Mouse (Mus musculus): ENCODE results near the gene Pnldc1.

The Pnldc1 gene

GRCm38 (mm10) chr17:12857395-12857794, 52.6 kb downstream of the Pnldc1 start:
- DNase-seq (ENCODE audit: low spot score), result no peak

- DNase-seq (ENCODE audit: low spot score), result no peak
Observed at GRCm38 (mm10) chr17:12854386-12854785, 55.6 kb downstream of the Pnldc1 start.

- no peak for DNase-seq (ENCODE audit: low spot score)
Observed at GRCm38 (mm10) chr17:12853821-12854220, 56.2 kb downstream of the Pnldc1 start.

- no peak for DNase-seq (ENCODE audit: low spot score)
Observed at GRCm38 (mm10) chr17:12851689-12852088, 58.3 kb downstream of the Pnldc1 start.

DNA sequence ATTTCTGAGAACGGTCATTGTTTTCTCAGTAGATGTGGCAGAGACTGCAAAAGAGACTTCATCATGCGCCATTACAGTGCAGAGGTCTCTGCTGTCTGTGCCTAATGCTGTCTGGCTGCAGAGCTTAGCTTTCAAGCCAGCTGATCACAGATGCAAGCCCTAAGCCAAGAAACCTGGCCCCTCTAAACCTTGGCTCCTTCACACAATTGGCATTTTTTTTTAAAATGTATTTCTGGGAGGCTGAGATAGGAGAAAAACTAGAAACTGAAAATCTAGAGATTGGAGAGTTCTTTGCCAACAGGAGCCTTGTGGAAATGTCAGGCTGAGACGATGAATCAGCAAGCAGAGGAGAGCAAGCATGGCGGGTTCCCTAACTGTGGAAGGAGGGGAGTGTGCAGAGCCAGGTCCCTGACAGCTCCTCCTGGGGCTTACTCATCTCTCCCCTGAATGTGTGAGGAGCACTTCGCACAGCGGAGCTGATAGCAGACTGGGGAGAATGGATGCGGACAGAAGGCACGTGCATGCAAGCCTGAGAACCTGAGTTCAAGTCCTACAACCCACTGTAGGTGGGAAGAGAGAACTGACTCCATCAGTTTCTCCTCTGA, 60.1 kb downstream of the Pnldc1 start:
- DNase-seq (ENCODE audit: low spot score), result no peak

- no peak for DNase-seq (ENCODE audit: low spot score)
Observed at GRCm38 (mm10) chr17:12847736-12848135, 62.3 kb downstream of the Pnldc1 start.

DNA sequence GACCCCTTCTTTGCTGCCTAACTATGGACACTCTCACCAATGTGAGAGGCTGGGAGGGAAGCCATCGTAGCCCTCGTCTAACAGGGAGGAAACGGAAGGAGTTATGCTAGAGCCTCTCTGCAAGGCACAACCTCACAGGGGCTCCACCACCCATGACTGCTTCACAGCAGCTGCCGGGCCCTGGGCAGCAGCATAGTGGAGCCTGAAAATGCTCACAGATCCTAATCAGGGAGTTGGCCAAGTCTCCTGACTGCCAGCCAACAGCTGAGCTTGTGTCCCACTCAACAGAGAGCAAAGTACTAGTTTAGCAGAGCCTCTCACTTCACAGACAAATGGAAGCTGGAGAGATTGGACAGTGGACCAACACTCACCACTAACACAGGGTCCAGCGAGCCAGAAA, 63.6 kb downstream of the Pnldc1 start:
- peak; percentile 22 for DNase-seq (ENCODE audit: low spot score)

DNA sequence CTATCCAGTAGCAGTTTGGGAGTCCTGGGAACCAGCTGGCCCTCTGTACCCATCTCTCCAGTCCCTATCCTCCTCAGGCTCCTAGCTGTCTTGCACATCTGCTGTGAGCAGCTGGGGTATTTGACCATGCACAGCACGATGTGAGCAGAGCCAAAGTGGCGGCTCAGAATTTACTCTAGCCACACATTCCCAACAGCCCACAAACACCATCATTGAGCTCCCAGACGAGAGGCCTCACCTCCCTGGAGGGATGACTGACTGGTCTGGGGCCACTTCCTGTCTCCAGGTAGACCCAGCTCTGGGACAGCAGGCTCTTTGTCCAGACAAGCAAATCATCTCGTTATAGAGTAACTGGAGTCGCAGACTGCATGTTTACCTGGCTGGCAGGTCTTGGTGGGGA, 64.2 kb downstream of the Pnldc1 start:
- DNase-seq (ENCODE audit: low spot score), result no peak

- no peak for DNase-seq (ENCODE audit: low spot score)
Observed at GRCm38 (mm10) chr17:12844540-12844939, 65.5 kb downstream of the Pnldc1 start.

DNA sequence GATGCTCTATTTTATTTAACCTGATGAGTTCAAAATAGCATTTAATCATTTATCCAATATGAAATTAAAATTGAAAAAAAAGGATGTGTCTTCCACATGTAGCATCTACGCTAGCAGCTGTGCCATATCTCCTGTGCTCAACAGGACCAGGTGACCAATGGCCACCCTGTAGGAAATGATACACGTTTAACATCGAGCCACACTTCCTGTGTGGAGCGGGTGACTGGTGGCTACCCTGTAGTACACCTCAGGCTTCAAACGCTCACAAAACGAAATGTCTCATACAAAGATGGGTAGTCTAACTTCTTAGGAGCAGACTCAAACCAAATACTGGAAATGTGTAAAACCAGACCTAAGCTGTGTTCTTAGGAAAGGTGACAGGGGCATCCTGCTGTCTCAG, 66.2 kb downstream of the Pnldc1 start:
- no peak for DNase-seq (ENCODE audit: low spot score)

DNA sequence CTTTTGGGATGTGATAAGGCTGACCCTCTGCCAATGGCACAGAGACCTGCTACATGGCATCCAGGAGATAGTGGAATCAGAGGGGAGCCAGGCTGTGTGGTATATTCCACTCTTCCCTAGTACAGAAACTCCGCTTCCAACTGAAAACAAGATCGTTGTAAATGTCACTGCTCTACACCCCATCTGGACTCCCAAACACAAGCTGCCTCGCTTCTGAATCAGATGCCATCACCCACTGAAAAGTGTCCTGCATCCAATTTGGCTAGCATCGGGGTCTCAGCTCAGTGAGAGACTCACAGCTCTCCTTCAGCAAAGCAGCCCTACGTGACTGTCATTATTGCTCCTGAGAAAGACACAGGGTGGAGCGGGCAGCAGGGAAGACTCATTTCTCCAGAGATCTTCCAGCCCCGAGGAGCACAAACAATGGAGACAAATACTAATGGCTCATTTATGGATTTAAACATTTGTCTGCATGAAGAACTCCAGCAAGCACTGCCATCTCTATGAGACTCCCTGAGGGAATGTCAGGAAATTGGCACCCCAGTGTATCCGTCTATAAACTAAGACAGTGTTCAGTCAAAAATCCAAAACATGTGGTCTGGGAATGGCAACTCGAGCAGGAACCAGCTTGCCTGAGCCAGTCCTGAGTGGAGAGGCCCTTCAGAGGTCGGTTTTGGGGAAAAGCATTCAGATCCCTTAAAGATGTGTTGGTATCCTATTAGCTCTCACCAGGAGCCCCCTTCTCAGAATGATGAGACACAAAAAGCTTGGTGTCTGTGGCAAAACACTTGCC, 70.4 kb downstream of the Pnldc1 start:
- DNase-seq (ENCODE audit: low spot score), result no peak

Measured in MN1 (cell line).